Mouse (Mus musculus) duodenum, adult 2 months (tissue): ENCODE results near the gene Zw10. TPM values are rescaled to one million over a fixed set of nuclear protein-coding genes. Genes with fewer than 3 reads are reported as not detected.

ENCODE experiments used
- polyA plus RNA-seq: library from polyadenylated mRNA; depleted of rRNA; stranded (reverse); fragments of >200 nt; gene quantifications from 2 replicates; pipeline ENCODE4 v1.2.3, GENCODE M21; 2012; ENCODE audit warnings: low replicate concordance; rRNA removed

The Zw10 gene
- polyA plus RNA-seq: 2.4 and 2.9 TPM in 2 replicates

DNA sequence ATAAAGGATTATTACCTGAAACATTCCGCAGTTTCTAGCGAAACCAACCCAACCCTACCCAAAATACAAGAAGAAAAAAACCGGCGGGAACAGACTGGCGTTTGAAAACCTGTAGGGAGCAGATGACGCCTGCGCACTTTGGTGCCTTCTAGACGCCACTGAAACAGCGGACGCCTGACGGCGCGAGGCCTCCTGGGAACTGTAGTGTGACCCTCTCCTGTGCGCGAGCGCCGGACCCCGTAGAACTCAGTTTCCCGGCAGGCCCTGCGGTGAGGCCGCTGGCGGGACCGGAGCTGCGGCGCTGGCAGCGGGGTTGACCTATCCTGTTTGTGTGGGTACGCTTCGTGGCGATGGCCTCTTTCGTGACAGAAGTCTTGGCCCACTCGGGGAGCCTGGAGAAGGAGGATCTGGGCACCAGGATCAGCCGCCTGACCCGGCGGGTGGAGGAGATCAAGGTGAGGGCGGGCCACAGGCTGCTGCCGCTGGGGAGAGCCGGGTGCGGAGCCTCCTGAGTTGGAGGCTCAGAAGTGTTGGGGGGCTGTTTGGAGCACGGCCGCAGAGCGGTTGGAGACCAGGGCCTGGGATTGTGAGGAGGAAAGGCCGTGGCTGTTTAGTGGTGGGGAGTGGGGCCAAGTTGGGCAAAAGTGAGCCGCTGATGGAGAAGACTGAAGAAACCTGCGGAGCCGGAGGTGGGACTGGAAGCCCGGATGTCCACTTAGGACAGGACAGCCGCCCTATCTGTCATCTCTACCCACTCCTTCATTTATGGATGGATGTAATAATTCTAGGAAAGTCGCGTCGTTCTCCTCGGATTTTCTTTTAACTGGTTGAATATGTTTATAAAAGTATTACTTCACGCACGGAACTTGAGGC is at the start of gene Zw10:
Zw10 (plus strand) TSS at position 281 of the 873 bp plus-strand sequence.

DNA sequence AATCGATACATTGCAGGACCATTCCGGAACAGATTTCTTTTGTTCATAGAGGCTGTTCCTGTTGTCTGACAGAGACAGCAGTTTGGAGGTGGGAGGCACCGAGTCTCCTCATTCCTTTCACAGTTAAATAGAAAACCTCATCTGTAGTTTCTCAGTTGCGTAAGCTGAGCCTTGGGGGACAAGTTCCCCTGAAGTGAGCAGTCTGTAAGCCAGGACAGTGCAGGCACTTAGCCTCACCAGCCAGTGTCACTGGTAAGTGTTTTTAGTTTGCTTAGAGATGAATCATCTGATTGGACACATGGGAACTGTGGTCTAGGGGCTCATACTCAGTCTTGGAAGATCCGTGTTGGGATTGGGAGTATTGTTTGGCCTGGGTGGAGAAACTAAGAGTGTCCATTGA is 25.7 kb downstream of the Zw10 start, which contains the start of gene Tmprss5:
Tmprss5 (plus strand) TSS at position 154 of the 400 bp plus-strand sequence.

Other genes starting within 250 kb of the Zw10 start
- gene Zbtb16, start 219.4 kb upstream of the Zw10 start, polyA plus RNA-seq: 1.4 and 1.5 TPM in 2 replicates
- 2.6 and 4.2 TPM in 2 replicates for gene Htr3a, start 144.5 kb upstream of the Zw10 start, polyA plus RNA-seq
- gene Htr3b, start 90.6 kb upstream of the Zw10 start, polyA plus RNA-seq: 0.40 and 0.48 TPM in 2 replicates
- gene Usp28, start 70.2 kb upstream of the Zw10 start, polyA plus RNA-seq: 2.2 and 4.7 TPM in 2 replicates
- 3.3 and 4.1 TPM in 2 replicates for gene Tmprss5, start 25.6 kb downstream of the Zw10 start, polyA plus RNA-seq
- not detected in 2 replicates for gene Gm4894, start 194.9 kb downstream of the Zw10 start, polyA plus RNA-seq